Comparison of ENCODE assay signal across 15 mouse cellular contexts in the genomic region with DNA sequence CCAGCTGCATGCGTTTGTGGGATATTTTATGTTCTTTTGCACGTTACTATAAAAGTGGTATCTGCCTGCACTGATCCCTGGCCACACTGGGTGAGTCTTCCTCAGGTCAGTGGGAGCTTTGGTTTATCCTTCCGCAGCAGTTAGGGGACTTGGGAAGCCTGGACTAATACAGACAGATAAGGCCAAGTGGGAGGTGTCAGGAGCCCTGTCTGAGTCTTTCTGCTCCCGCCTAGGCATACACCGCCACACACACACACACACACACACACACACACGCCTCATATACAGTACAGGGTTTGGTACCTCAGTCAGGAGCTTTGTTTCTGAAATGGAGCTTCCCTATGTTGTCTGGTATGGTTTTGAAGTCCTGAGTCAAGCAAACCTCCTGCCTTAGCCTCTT. TPM values are rescaled to one million over a fixed set of nuclear protein-coding genes. Genes with fewer than 3 reads are reported as not detected.
A peak's percentile ranks its signal among the peaks of the same experiment; 100 is the strongest.
DNase-seq lines count a peak whose midpoint lies in the region; ATAC-seq lines count a peak whose summit lies in the region.
"Had no signal": no experiment of that assay in that cellular context is flagged by ENCODE, and none has a peak within 500 bp of the region (broad histone marks: within the 10 kb centered on the region; RNA-seq: fewer than 3 reads in every experiment).

No protein-coding gene starts in this region.

- no peak overlapping the region for H3K4me3 ChIP-seq in heart, embryonic 11.5 days (ENCODE audit: low read depth, low read length)
- no peak overlapping the region for H3K4me3 ChIP-seq in kidney, embryonic 16.5 days (ENCODE audit: low read length)
- H3K4me3 ChIP-seq: erythroblast, embryonic 14.5 days; limb, embryonic 12.5 days had no signal

- H3K36me3 ChIP-seq in heart, embryonic 11.5 days (ENCODE audit: control insufficient read depth, insufficient read depth, low read length) = no peaks in the 10 kb centered on the region
- no peaks in the 10 kb centered on the region for H3K36me3 ChIP-seq in kidney, embryonic 16.5 days (ENCODE audit: insufficient read depth, low read length)
- H3K36me3 ChIP-seq: limb, embryonic 12.5 days had no signal

- no peaks in the 10 kb centered on the region for H3K27me3 ChIP-seq in heart, embryonic 11.5 days (ENCODE audit: control insufficient read depth, insufficient read depth, low read length)
- H3K27me3 ChIP-seq in kidney, embryonic 16.5 days (ENCODE audit: insufficient read depth, low read length) = no peaks in the 10 kb centered on the region
- H3K27me3 ChIP-seq: limb, embryonic 12.5 days had no signal

- H3K9ac ChIP-seq in heart, embryonic 11.5 days (ENCODE audit: low read depth, low read length) = no peak overlapping the region
- no peak overlapping the region for H3K9ac ChIP-seq in kidney, embryonic 16.5 days (replicated peaks; ENCODE audit: low read length)
- H3K9ac ChIP-seq: limb, embryonic 12.5 days had no signal

- H3K9me3 ChIP-seq in heart, embryonic 11.5 days (replicated peaks; ENCODE audit: control insufficient read depth, low read length) = no peaks in the 10 kb centered on the region
- H3K9me3 ChIP-seq in kidney, embryonic 16.5 days (ENCODE audit: low read length) = no peaks in the 10 kb centered on the region
- H3K9me3 ChIP-seq: limb, embryonic 12.5 days had no signal

- peaks cover 52% of the 10 kb centered on the region for H3K4me1 ChIP-seq in heart, embryonic 11.5 days (ENCODE audit: control insufficient read depth, insufficient read depth, low read length)
- H3K4me1 ChIP-seq in kidney, embryonic 16.5 days (ENCODE audit: insufficient read depth, low read length) = peaks cover 76% of the 10 kb centered on the region

- peak overlapping the region; percentile 35 for H3K27ac ChIP-seq in heart, embryonic 11.5 days (ENCODE audit: low read depth, low read length)
- H3K27ac ChIP-seq in kidney, embryonic 16.5 days (ENCODE audit: low read length) = peak overlapping the region; percentile 70

- ATAC-seq in heart, embryonic 11.5 days (replicated peaks; ENCODE audit: insufficient number of reproducible peaks, low FRiP score, low TSS enrichment) = no peak; the same call in 1 of the 2 replicates
- no peak for ATAC-seq in kidney, embryonic 16.5 days (ENCODE audit: low FRiP score, low TSS enrichment)
- peak; percentile 80 for ATAC-seq in erythroid progenitor cell, adult 5-6 weeks (replicated peaks; ENCODE audit: low FRiP score, poor library complexity, severe bottlenecking)
- peak; percentile 82 for ATAC-seq in megakaryocyte-erythroid progenitor cell, adult 5-6 weeks (replicated peaks; ENCODE audit: low FRiP score, low TSS enrichment, poor library complexity, severe bottlenecking)
- ATAC-seq: activated CD4-positive, CD25-positive, alpha-beta regulatory T cell, adult 4 months had no signal

- WGBS in heart, embryonic 11.5 days (ENCODE audit: insufficient replicate concordance) = 39% methylated on average over 6 of the region's 6 CpGs
- 44% methylated on average over 6 of the region's 6 CpGs for WGBS in kidney, embryonic 16.5 days

- no peak for DNase-seq in heart, postnatal 4 days
- no peak for DNase-seq in kidney, postnatal 4 days
- no peak for DNase-seq in cerebellum, adult 8-10 months
- no peak for DNase-seq in adrenal gland, postnatal 4 days (ENCODE audit: low spot score in 2 of 2)
- DNase-seq: gastrocnemius, postnatal 14 days; kidney, adult 18-20 months had no signal

- no peak overlapping the region for H3K4me2 ChIP-seq in heart, embryonic 11.5 days
- no peak overlapping the region for H3K4me2 ChIP-seq in kidney, embryonic 16.5 days (replicated peaks; ENCODE audit: low read depth, low read length)
- H3K4me2 ChIP-seq: limb, embryonic 12.5 days had no signal

RNA-seq across cellular contexts. Expression of a gene that starts 59.9 kb away (rescaled TPM):
- polyA plus RNA-seq in heart, embryonic 11.5 days (2014; fragmentation: Nextera tagmentation; extraction: Ambion mirVana) = 0.04 TPM in 1 of 2 replicates, not detected in the other
- not detected for total RNA-seq in heart, postnatal 4 days (2021)
- polyA plus RNA-seq in kidney, embryonic 16.5 days (2015; fragmentation: Nextera tagmentation; extraction: Ambion mirVana) = 0.12 and 0.17 TPM in 2 replicates
- not detected in 2 replicates for total RNA-seq in erythroid progenitor cell, adult 5-6 weeks (2015; ENCODE audit: low replicate concordance)
- not detected in 2 replicates for total RNA-seq in erythroid progenitor cell, adult 5-6 weeks (2017; ENCODE audit: low replicate concordance)
- not detected in 2 replicates for total RNA-seq in megakaryocyte-erythroid progenitor cell, adult 5-6 weeks (2014; fragmentation: Nextera tagmentation)
- not detected in 2 replicates for total RNA-seq in megakaryocyte-erythroid progenitor cell, adult 5-6 weeks (2017)
- 1 to 10 TPM; 1.5 to 1.7 TPM for total RNA-seq in adrenal gland, postnatal 4 days (2021)
- total RNA-seq: gastrocnemius, postnatal 14 days; MEL had no signal
- polyA plus RNA-seq: erythroblast, embryonic 14.5 days; thymus, postnatal 0 days had no signal

Comparison
In these comparisons a context has a peak if more than half of its experiments do, and no peak if none do; other contexts are left out.
1. ATAC-seq: peak in erythroid progenitor cell, adult 5-6 weeks (single experiment) and megakaryocyte-erythroid progenitor cell, adult 5-6 weeks (single experiment); none in heart, embryonic 11.5 days (single experiment) and kidney, embryonic 16.5 days (single experiment).